In the genomic region with DNA sequence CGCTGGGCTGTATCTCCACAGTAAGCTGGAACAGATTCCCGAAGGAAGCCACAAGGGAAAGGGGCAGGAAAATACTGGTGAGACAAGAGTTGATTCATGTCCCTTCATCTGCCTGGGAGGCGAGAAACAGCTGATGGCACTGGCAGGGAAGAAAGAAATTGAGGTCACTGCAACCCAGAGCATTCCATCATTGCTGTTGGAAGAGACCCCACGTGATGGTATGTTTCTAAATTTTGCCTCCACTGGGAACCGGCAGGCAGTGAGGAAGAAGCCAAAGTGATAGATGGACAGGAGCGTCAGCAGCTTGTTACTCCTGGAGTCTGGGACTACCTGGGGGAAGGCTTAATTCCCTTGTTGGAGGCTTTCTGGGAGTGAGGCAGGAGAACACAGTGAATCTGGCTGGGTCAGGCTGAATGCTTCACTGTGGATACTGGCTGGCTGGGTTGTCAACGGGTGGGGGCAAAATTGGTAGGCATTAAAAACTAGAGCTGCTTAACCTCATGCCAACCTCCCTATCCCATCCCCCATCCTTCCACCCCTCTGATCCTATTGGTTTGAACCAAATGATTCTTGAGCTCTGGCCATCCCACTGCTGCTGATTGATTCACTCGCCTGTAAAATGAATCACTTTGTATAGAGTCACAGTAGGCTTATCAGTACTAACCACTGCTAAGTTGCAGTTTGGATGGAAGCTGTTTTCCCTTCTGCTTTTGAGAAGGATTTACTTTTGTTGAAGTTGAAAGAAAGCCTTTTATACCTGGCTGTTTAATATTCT, we compare ENCODE assay signal across 9 mouse cellular contexts.
DNase-seq lines count a peak whose midpoint lies in the region; ATAC-seq and TF ChIP-seq lines count a peak whose summit lies in the region.
"Had no signal": no experiment of that assay in that cellular context is flagged by ENCODE, and none has a peak within 500 bp of the region (broad histone marks: within the 10 kb centered on the region; RNA-seq: fewer than 3 reads in every experiment).

No protein-coding gene starts in this region.

- peak overlapping the region; percentile 62 for H3K27ac ChIP-seq in heart, embryonic 12.5 days (ENCODE audit: poor library complexity, severe bottlenecking)
- peak overlapping the region; percentile 96 for H3K27ac ChIP-seq in left cerebral cortex, adult 2 months
- H3K27ac ChIP-seq in kidney, embryonic 16.5 days (ENCODE audit: low read length), result no peak overlapping the region
- H3K27ac ChIP-seq: embryonic facial prominence, embryonic 12.5 days had no signal

- no peak for ATAC-seq in heart, embryonic 12.5 days (ENCODE audit: insufficient number of reproducible peaks, low FRiP score)
- no peak for ATAC-seq in kidney, embryonic 16.5 days (ENCODE audit: low FRiP score, low TSS enrichment)
- no peak for ATAC-seq in erythroid progenitor cell, adult 5-6 weeks (replicated peaks; ENCODE audit: low FRiP score, poor library complexity, severe bottlenecking)

- 41% methylated on average over 8 of the region's 8 CpGs for WGBS in heart, embryonic 12.5 days
- 45% methylated on average over 8 of the region's 8 CpGs for WGBS in kidney, embryonic 16.5 days

- H3K4me3 ChIP-seq in heart, embryonic 12.5 days, result no peak overlapping the region
- H3K4me3 ChIP-seq in left cerebral cortex, adult 2 months, result peak overlapping the region; percentile 51
- H3K4me3 ChIP-seq in kidney, embryonic 16.5 days (ENCODE audit: low read length), result no peak overlapping the region
- H3K4me3 ChIP-seq: embryonic facial prominence, embryonic 12.5 days had no signal

- no peak overlapping the region for H3K9ac ChIP-seq in heart, embryonic 12.5 days
- H3K9ac ChIP-seq in kidney, embryonic 16.5 days (replicated peaks; ENCODE audit: low read length), result no peak overlapping the region
- H3K9ac ChIP-seq: embryonic facial prominence, embryonic 12.5 days had no signal

- H3K36me3 ChIP-seq in heart, embryonic 12.5 days, result peaks cover 12% of the 10 kb centered on the region
- H3K36me3 ChIP-seq in kidney, embryonic 16.5 days (ENCODE audit: insufficient read depth, low read length), result no peaks in the 10 kb centered on the region
- H3K36me3 ChIP-seq: embryonic facial prominence, embryonic 12.5 days had no signal

- H3K9me3 ChIP-seq in heart, embryonic 12.5 days (replicated peaks), result no peaks in the 10 kb centered on the region
- H3K9me3 ChIP-seq in kidney, embryonic 16.5 days (ENCODE audit: low read length), result no peaks in the 10 kb centered on the region
- H3K9me3 ChIP-seq: embryonic facial prominence, embryonic 12.5 days had no signal

- H3K27me3 ChIP-seq in heart, embryonic 12.5 days (replicated peaks), result no peaks in the 10 kb centered on the region
- no peaks in the 10 kb centered on the region for H3K27me3 ChIP-seq in kidney, embryonic 16.5 days (ENCODE audit: insufficient read depth, low read length)
- H3K27me3 ChIP-seq: embryonic facial prominence, embryonic 12.5 days had no signal

- peaks cover 33% of the 10 kb centered on the region for H3K4me1 ChIP-seq in heart, embryonic 12.5 days (replicated peaks)
- H3K4me1 ChIP-seq in kidney, embryonic 16.5 days (ENCODE audit: insufficient read depth, low read length), result peaks cover 12% of the 10 kb centered on the region

- TF ChIP-seq CTCF in left cerebral cortex, adult 2 months (IDR thresholded peaks at IDR 0.05), result no peak

- peak; percentile 95 for DNase-seq in heart, adult 11 months
- DNase-seq in heart, postnatal 25 days (ENCODE audit: low spot score), result no peak
- DNase-seq in embryo, embryonic 11 days, result peak; percentile 68
- peak; percentile 52 to 57 for DNase-seq in left cerebral cortex, adult 2 months (ENCODE audit: extremely low spot score in 1 of 2, low spot score in 2 of 2)
- peak; percentile 76 for DNase-seq in retina, postnatal 1 day

- intact Hi-C loops in heart, postnatal 25 days (cut with DNase I), result no loop called here
- intact Hi-C loops in left cerebral cortex, adult 2 months (cut with DNase I), result loop anchor here (5.0 kb wide), 2 partner anchors 66 to 121 kb away; a partner anchor contains a TSS

- H3K4me2 ChIP-seq in heart, embryonic 12.5 days, result peak overlapping the region; percentile 11; the same call in 1 of the 2 replicates
- H3K4me2 ChIP-seq in kidney, embryonic 16.5 days (replicated peaks; ENCODE audit: low read depth, low read length), result no peak overlapping the region
